Mouse (Mus musculus) kidney, embryonic 14.5 days (tissue): ENCODE measurements around the gene Alpk1. TPM values are rescaled to one million over a fixed set of nuclear protein-coding genes. Genes with fewer than 3 reads are reported as not detected.

Experiments
- ATAC-seq: fragments of 200-750 bp; cut with Nextera tagmentation; 2 replicates; pipeline ENCODE4 v1.8.0; 2017; ENCODE audit warnings: moderate number of reproducible peaks, mild to moderate bottlenecking, moderate TSS enrichment, moderate library complexity; ENCODE audit not compliant: low FRiP score, low TSS enrichment
- H3K27ac ChIP-seq: fragments of 300-500 bp; sonication (generic); 2 replicates; pipeline ENCODE4 v1.5.1; 2014; ENCODE audit warnings: low read depth, mild to moderate bottlenecking, low read length, moderate library complexity, mixed read lengths
- H3K27me3 ChIP-seq: fragments of 300-500 bp; sonication (generic); 2 replicates; pipeline ENCODE4 v1.6.1; 2014; ENCODE audit warnings: mild to moderate bottlenecking, low read length; ENCODE audit not compliant: control insufficient read depth, insufficient read depth
- H3K36me3 ChIP-seq: fragments of 300-500 bp; sonication (generic); 2 replicates; pipeline ENCODE4 v1.6.1; 2014; ENCODE audit warnings: low read length, mixed read lengths; ENCODE audit not compliant: control insufficient read depth, insufficient read depth
- H3K4me1 ChIP-seq: fragments of 300-500 bp; sonication (generic); 2 replicates; pipeline ENCODE4 v1.6.1; 2014; ENCODE audit warnings: low read length, mixed read lengths; ENCODE audit not compliant: control insufficient read depth, insufficient read depth
- H3K4me2 ChIP-seq: fragments of 300-500 bp; sonication (generic); replicated peaks from 2 replicates; pipeline ENCODE4 v1.6.1; 2014; ENCODE audit warnings: low read depth, mild to moderate bottlenecking, low read length
- H3K4me3 ChIP-seq: fragments of 300-500 bp; sonication (generic); 2 replicates; pipeline ENCODE4 v1.5.1; 2014; ENCODE audit warnings: mild to moderate bottlenecking, low read length
- H3K9ac ChIP-seq: fragments of 300-500 bp; sonication (generic); 2 replicates; pipeline ENCODE4 v1.6.1; 2014; ENCODE audit warnings: low read depth, mild to moderate bottlenecking, low read length, moderate library complexity
- H3K9me3 ChIP-seq: fragments of 300-500 bp; sonication (generic); 2 replicates; pipeline ENCODE4 v1.6.1; 2016; ENCODE audit warnings: low read length; ENCODE audit not compliant: control insufficient read depth
- WGBS: fragments of 180-500 bp; shearing (Covaris S2); extraction: QIAGEN DNeasy Blood & Tissue Kit; methylation state at CpG from one replicate; pipeline ENCODE4 v1.1.7; 2014; 5-methylcytosine and 5-hydroxymethylcytosine counted together
- polyA plus RNA-seq: library from polyadenylated mRNA; unstranded; fragments of >200 nt; fragmentation: Nextera tagmentation; extraction: Ambion mirVana; gene quantifications from 2 replicates; pipeline ENCODE4 v1.2.1, GENCODE M21; 2014

Gene Alpk1
- polyA plus RNA-seq, 1 experiment from 2014 or later, result 1.2 TPM

DNA sequence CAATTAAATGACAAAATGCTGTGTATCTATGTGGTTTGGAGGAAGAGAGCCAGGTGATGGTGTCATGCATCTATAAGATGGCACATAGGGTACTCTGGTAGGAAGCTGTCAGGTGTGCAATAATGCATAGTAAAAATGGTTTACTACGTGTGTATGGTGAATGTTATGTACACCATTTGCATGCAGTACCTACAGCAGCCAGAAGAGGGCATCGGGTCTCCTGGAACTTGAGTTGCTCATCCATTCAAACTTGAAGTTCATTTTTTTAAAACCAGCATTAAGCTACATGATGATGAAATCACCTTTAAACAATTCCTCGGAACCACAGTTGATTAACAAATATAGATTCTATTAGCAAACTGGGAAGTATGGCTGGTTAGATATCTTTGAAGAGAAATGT is 38.9 kb downstream of the Alpk1 start:
- Histone ChIP-seq H3K36me3 (no peaks in the 10 kb centered on the region), H3K4me1 (no peaks in the 10 kb centered on the region), H3K9ac (no peak overlapping the region), H3K4me3 (no peak overlapping the region), H3K4me2 (no peak overlapping the region), H3K9me3 (peaks cover 5% of the 10 kb centered on the region; the same call in 1 of the 2 replicates), H3K27me3 (peaks cover 4% of the 10 kb centered on the region; the same call in 1 of the 2 replicates), H3K27ac (no peak overlapping the region)
- no peak for ATAC-seq
- WGBS, result 96% methylated on average over 3 of the region's 3 CpGs

DNA sequence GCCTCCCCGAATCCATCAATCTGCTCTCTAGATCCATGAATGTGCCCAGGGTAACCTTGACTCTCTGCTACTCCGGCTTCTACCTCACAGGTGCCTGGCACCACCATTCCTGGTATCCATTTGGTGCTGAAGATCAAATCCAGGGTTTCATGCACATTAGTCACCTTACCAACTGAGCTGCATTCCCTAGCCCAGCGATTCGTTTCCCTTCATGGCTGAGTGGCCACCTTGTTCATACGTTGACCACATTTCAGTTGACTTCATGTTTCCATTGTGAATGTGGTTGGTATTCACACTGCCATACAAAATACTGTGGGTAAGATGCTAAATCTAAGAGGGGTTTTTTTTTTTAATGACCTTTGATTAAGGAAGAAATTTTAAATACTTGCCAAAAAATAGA is 42.5 kb downstream of the Alpk1 start:
- ATAC-seq, result no peak
- Histone ChIP-seq H3K9me3 (peaks cover 5% of the 10 kb centered on the region; the same call in 1 of the 2 replicates), H3K27ac (no peak overlapping the region), H3K4me1 (no peaks in the 10 kb centered on the region), H3K9ac (no peak overlapping the region), H3K4me2 (no peak overlapping the region), H3K27me3 (no peaks in the 10 kb centered on the region), H3K36me3 (no peaks in the 10 kb centered on the region), H3K4me3 (no peak overlapping the region)
- WGBS, result 64% methylated on average over 5 of the region's 5 CpGs

DNA sequence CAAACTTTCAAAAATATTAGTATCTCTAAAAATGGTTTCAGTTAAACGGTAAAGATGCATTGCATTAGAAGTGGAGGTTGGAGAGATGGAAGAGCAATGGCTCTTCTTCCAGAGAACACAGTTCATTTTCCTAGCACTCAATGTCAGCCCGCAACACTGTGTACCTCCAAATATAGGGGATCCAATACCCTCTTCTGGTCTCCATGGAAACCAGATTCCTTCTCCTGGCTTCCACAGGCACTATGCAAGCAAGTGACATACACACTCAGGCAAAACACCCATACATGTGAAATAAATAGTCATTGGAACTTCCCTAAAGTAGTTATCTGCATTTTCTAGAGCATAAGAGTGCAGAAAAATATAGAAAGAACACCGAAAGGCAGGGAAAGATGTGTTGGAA is 44.9 kb downstream of the Alpk1 start:
- Histone ChIP-seq H3K9me3 (no peaks in the 10 kb centered on the region), H3K27ac (no peak overlapping the region), H3K4me2 (no peak overlapping the region), H3K9ac (no peak overlapping the region), H3K4me3 (no peak overlapping the region), H3K27me3 (no peaks in the 10 kb centered on the region), H3K36me3 (no peaks in the 10 kb centered on the region), H3K4me1 (no peaks in the 10 kb centered on the region)
- no peak for ATAC-seq
- 80% methylated on average over 3 of the region's 3 CpGs for WGBS

DNA sequence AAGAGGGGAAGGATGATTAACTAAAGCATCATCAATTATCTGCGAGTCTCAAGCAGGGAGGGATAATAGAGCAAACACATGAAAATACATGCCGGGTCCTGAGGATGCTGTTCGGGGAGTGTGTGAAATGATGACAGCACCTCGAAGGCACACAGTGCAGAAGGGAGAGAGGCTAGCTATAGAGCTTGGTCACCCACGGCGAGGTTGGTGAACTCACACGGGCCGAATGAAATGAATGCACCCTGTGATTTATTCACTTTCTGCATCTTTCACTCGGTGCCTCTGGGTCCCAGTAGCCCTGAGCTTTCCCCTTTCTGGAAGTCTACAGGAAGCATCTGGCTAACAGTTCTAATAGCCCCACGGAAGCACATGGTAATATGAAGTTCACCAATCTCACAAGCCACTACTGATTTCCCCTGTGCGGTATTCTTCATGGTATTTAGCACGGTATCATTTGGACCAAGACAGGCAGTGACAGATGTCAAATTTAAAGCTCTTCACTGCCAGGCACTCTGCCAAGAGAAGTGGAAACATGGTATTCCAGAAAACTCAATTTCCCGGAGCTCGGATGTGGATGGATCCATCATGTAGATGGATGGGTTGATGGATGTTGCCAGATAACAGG is 50.7 kb downstream of the Alpk1 start:
- Histone ChIP-seq H3K36me3 (no peaks in the 10 kb centered on the region), H3K4me1 (no peaks in the 10 kb centered on the region), H3K27ac (no peak overlapping the region), H3K9ac (no peak overlapping the region), H3K4me3 (no peak overlapping the region), H3K9me3 (no peaks in the 10 kb centered on the region), H3K4me2 (no peak overlapping the region), H3K27me3 (no peaks in the 10 kb centered on the region)
- ATAC-seq, result no peak
- WGBS, result 80% methylated on average over 14 of the region's 14 CpGs

DNA sequence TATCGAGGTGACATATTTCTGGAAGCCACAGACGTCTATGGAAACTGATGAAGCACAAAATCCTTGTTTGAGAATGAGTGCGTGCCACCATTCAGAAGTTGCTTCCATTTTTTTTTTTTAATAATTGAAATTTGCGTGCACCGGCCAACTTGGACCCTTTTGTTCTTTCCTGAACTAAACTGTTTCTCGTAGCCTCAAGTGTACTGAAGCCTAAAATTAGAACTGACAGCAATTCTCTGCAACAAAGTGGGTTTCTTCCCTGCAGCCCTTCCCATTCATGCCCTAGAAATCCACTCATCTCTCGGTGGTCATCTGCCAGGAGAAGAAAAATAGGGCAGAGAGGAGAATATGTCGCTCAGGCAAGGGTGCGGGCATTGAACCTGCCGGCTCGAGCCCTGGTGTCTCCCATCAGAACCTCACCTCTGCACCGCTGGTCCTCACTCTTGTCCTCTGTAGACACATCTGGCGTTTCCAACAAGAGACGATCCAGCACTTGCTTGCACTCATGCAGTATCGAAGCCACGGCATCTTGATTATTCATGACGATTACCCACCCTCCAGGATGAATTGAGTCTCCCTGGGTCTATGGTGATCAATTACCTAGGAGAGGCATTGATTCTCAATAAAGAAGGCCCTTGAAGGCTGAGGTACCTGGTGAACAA is 51.3 kb downstream of the Alpk1 start:
- Histone ChIP-seq H3K4me2 (no peak overlapping the region), H3K9me3 (no peaks in the 10 kb centered on the region), H3K27me3 (no peaks in the 10 kb centered on the region), H3K4me3 (no peak overlapping the region), H3K27ac (no peak overlapping the region), H3K4me1 (no peaks in the 10 kb centered on the region), H3K36me3 (no peaks in the 10 kb centered on the region), H3K9ac (no peak overlapping the region)
- no peak for ATAC-seq
- 85% methylated on average over 17 of the region's 17 CpGs for WGBS

DNA sequence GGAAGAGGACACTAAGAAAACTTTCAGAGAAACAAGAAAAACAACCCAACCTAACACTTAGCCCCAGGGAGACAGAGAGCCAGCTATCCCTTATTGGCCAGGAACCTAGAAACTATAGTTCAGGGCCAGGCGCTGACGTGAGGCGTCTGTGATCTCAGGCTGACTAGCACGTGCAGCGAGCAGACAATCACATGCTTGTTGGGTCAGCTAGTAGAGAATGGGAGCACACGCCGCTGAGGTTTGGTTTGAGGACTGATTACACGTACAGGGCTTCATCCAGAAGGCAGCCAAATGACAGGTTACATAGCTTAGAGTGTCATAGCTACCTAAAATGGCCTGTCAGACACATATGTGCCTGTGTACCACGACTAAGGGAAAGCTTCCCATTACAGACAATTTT is 52.3 kb downstream of the Alpk1 start:
- H3K4me3 ChIP-seq, result no peak overlapping the region
- ATAC-seq, result no peak
- H3K27ac ChIP-seq, result no peak overlapping the region
- no peaks in the 10 kb centered on the region for H3K4me1 ChIP-seq
- H3K4me2 ChIP-seq, result no peak overlapping the region
- no peaks in the 10 kb centered on the region for H3K27me3 ChIP-seq
- WGBS, result 79% methylated on average over 9 of the region's 9 CpGs
- H3K9me3 ChIP-seq, result no peaks in the 10 kb centered on the region
- no peak overlapping the region for H3K9ac ChIP-seq
- no peaks in the 10 kb centered on the region for H3K36me3 ChIP-seq

DNA sequence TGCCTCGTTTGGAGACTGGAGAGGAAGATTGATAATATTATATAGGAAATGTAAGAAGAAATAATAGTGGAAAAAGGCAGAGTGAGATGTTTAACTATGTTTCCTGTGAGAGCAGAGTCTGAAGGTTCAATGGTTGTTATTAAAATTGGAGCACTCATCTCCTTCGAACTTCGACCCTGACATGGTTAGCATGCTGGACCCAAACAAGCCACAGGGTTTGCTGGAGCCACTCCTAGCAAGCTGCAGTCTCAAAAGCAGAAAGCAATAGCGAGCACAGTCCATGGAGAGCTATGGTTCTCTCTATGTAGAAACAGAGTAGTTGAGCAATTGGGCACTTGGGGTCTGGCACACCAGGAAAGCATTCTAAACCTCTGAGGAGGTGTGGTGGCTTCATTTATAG is 59.4 kb downstream of the Alpk1 start:
- H3K9ac ChIP-seq, result no peak overlapping the region
- H3K4me1 ChIP-seq, result no peaks in the 10 kb centered on the region
- no peak overlapping the region for H3K4me3 ChIP-seq
- no peak for ATAC-seq
- H3K36me3 ChIP-seq, result no peaks in the 10 kb centered on the region
- H3K27ac ChIP-seq, result no peak overlapping the region
- no peaks in the 10 kb centered on the region for H3K27me3 ChIP-seq
- H3K4me2 ChIP-seq, result no peak overlapping the region
- H3K9me3 ChIP-seq, result no peaks in the 10 kb centered on the region
- WGBS, result 64% methylated on average over 4 of the region's 4 CpGs

DNA sequence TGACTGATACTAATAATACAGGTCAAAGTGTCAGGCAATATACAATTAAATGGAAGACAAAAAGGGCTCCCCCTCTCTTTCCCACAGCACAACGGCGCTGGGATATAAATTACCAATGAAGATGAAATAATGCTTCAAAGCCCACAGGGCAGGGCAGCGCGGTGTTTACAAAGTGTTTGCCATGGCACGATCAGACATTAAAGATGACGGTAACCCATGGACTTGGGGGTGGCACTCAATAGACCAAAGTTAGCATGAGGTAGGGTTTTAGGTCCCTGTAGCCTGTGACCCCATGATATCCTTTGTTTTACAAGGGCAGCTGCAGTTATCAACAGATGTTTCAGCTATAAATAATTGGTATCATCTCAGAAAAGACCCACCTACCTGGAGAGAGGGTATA is 60.3 kb downstream of the Alpk1 start:
- Histone ChIP-seq H3K36me3 (no peaks in the 10 kb centered on the region), H3K4me2 (no peak overlapping the region), H3K27ac (no peak overlapping the region), H3K27me3 (no peaks in the 10 kb centered on the region), H3K9ac (no peak overlapping the region), H3K4me1 (no peaks in the 10 kb centered on the region), H3K9me3 (no peaks in the 10 kb centered on the region), H3K4me3 (no peak overlapping the region)
- ATAC-seq, result peak; percentile 10; the same call in 1 of the 2 replicates
- WGBS, result 42% methylated on average over 6 of the region's 6 CpGs

DNA sequence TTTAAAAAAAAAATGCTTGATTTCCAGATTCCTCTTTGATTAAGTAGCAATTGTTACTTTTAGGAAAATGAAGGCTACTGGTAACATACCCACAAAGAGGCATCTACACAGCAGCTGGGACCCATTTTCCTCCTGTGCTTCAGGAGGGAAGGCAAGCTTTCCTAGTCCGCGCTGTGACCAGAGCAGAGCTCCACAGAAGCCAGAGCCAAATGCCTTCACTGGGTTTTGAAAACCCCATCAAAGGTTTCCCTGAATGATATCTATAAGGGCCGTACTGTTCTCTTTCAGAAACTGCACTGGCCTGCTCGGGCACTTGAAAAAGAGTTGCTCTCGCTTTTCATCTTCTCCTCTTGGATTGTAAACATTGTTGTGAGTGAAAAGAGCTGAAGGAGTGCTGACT is 60.7 kb downstream of the Alpk1 start:
- Histone ChIP-seq H3K27ac (no peak overlapping the region), H3K9me3 (no peaks in the 10 kb centered on the region), H3K9ac (no peak overlapping the region), H3K4me3 (no peak overlapping the region), H3K27me3 (no peaks in the 10 kb centered on the region), H3K4me2 (no peak overlapping the region), H3K4me1 (no peaks in the 10 kb centered on the region), H3K36me3 (no peaks in the 10 kb centered on the region)
- whole genome bisulfite sequencing, result 56% methylated on average over 5 of the region's 5 CpGs
- no peak for ATAC-seq
